Mouse (Mus musculus): Measurements from ENCODE around the gene Spata16. TPM values are rescaled to one million over a fixed set of nuclear protein-coding genes. Genes with fewer than 3 reads are reported as not detected.
A peak's percentile ranks its signal among the peaks of the same experiment; 100 is the strongest.

The Spata16 gene
- polyA plus RNA-seq, 1 experiment from 2014 or later: not detected

- H3K4me1 ChIP-seq (ENCODE audit: control insufficient read depth, insufficient read depth, low read length): 0 out of 2 replicates have a peak, but pooled peaks cover 2% of the 10 kb centered on the region
- no peaks in the 10 kb centered on the region for H3K9me3 ChIP-seq (ENCODE audit: control insufficient read depth, low read length)
- no peak for ATAC-seq (ENCODE audit: low read depth)
- no peaks in the 10 kb centered on the region for H3K27me3 ChIP-seq (replicated peaks; ENCODE audit: control insufficient read depth, insufficient read depth, low read length)
- no peak overlapping the region for H3K4me3 ChIP-seq (ENCODE audit: low read depth, low read length)
- 76% methylated on average over 5 of the region's 5 CpGs for WGBS
- no peak overlapping the region for H3K9ac ChIP-seq (ENCODE audit: low read depth, low read length)
- H3K4me2 ChIP-seq (ENCODE audit: low read depth, low read length): no peak overlapping the region
- no peaks in the 10 kb centered on the region for H3K36me3 ChIP-seq (ENCODE audit: control insufficient read depth, insufficient read depth, low read length)
- no peak for DNase-seq (ENCODE audit: low spot score)
- no peak overlapping the region for H3K27ac ChIP-seq (replicated peaks; ENCODE audit: low read depth, low read length)
Observed at GRCm38 (mm10) chr3:26923391-26923790, 286.0 kb downstream of the Spata16 start.

DNA sequence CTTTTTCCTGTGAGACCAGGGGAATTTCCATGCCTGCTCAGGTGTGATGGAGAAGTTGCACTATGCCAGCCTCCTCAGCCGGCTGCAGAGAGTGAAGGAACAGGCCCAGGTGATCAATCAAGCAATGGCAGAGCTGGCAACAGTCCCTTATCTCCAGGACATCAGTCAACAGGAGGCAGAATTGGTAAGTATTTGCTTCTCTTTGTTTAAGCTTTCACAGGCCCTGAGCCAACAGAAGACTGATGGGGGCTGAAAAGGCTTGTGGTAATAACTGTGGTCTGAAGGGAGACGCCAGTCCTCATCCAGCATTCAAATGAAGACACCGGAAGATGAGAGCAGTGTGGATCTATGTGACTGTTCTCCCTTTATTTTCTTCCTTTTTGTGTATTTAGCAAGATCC lies 286.8 kb downstream of the Spata16 start:
- no peaks in the 10 kb centered on the region for H3K9me3 ChIP-seq (ENCODE audit: control insufficient read depth, low read length)
- H3K4me2 ChIP-seq (ENCODE audit: low read depth, low read length): no peak overlapping the region
- no peaks in the 10 kb centered on the region for H3K27me3 ChIP-seq (replicated peaks; ENCODE audit: control insufficient read depth, insufficient read depth, low read length)
- H3K36me3 ChIP-seq (ENCODE audit: control insufficient read depth, insufficient read depth, low read length): no peaks in the 10 kb centered on the region
- whole genome bisulfite sequencing: 54% methylated on average over 3 of the region's 3 CpGs
- 0 out of 2 replicates have a peak, but pooled peaks cover 2% of the 10 kb centered on the region for H3K4me1 ChIP-seq (ENCODE audit: control insufficient read depth, insufficient read depth, low read length)
- no peak for DNase-seq (ENCODE audit: low spot score)
- no peak for ATAC-seq (ENCODE audit: low read depth)
- no peak overlapping the region for H3K4me3 ChIP-seq (ENCODE audit: low read depth, low read length)
- H3K27ac ChIP-seq (replicated peaks; ENCODE audit: low read depth, low read length): no peak overlapping the region
- no peak overlapping the region for H3K9ac ChIP-seq (ENCODE audit: low read depth, low read length)

- no peak overlapping the region for H3K27ac ChIP-seq (replicated peaks; ENCODE audit: low read depth, low read length)
- no peak overlapping the region for H3K9ac ChIP-seq (ENCODE audit: low read depth, low read length)
- no peaks in the 10 kb centered on the region for H3K4me1 ChIP-seq (ENCODE audit: control insufficient read depth, insufficient read depth, low read length)
- DNase-seq (ENCODE audit: low spot score) (no peak), ATAC-seq (ENCODE audit: low read depth) (no peak)
- H3K4me2 ChIP-seq (ENCODE audit: low read depth, low read length): no peak overlapping the region
- H3K4me3 ChIP-seq (ENCODE audit: low read depth, low read length): no peak overlapping the region
- 86% methylated on average over 3 of the region's 3 CpGs for WGBS
- no peaks in the 10 kb centered on the region for H3K27me3 ChIP-seq (replicated peaks; ENCODE audit: control insufficient read depth, insufficient read depth, low read length)
- no peaks in the 10 kb centered on the region for H3K36me3 ChIP-seq (ENCODE audit: control insufficient read depth, insufficient read depth, low read length)
- H3K9me3 ChIP-seq (ENCODE audit: control insufficient read depth, low read length): no peaks in the 10 kb centered on the region
Observed at GRCm38 (mm10) chr3:26933079-26933478, 295.7 kb downstream of the Spata16 start.

DNA sequence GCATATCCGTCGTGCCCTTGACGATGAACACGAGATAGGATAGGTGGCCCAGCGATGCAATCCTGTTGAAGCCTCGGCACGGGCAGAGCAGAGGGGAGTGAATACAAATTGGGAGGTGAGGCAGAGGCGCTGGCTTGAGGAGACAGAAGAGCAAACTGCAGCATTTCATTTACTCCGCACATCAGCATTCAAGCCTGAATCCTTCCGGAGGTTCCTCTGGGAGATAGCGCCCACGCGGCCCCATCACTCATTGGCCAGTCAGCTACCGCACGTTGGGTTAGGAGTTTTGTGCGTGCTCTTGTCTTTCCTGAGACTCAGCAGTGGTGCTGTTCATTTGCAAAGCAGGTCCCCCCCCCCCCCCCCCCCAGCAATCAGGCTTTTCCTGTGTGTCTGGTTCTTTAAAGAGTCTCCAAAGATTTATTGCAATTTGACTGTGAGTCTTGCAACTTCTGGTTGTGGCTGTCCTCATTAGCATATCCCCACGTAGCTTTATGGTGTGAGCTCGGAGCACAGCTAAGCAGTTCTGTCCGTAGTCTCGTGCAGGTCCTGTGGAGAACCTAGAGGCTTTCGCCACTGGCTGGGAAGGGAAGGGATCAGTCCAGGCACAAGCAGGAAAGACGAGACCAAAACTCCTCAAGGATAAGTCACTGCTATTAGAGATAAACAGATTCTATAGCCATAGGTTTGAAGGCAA lies 299.6 kb downstream of the Spata16 start:
- H3K4me1 ChIP-seq (ENCODE audit: control insufficient read depth, insufficient read depth, low read length): no peaks in the 10 kb centered on the region
- no peaks in the 10 kb centered on the region for H3K9me3 ChIP-seq (ENCODE audit: control insufficient read depth, low read length)
- DNase-seq (ENCODE audit: low spot score) (no peak), ATAC-seq (ENCODE audit: low read depth) (no peak)
- no peaks in the 10 kb centered on the region for H3K27me3 ChIP-seq (replicated peaks; ENCODE audit: control insufficient read depth, insufficient read depth, low read length)
- no peaks in the 10 kb centered on the region for H3K36me3 ChIP-seq (ENCODE audit: control insufficient read depth, insufficient read depth, low read length)
- no peak overlapping the region for H3K27ac ChIP-seq (replicated peaks; ENCODE audit: low read depth, low read length)
- no peak overlapping the region for H3K4me3 ChIP-seq (ENCODE audit: low read depth, low read length)
- no peak overlapping the region for H3K9ac ChIP-seq (ENCODE audit: low read depth, low read length)
- 76% methylated on average over 22 of the region's 22 CpGs for WGBS
- no peak overlapping the region for H3K4me2 ChIP-seq (ENCODE audit: low read depth, low read length)

DNA sequence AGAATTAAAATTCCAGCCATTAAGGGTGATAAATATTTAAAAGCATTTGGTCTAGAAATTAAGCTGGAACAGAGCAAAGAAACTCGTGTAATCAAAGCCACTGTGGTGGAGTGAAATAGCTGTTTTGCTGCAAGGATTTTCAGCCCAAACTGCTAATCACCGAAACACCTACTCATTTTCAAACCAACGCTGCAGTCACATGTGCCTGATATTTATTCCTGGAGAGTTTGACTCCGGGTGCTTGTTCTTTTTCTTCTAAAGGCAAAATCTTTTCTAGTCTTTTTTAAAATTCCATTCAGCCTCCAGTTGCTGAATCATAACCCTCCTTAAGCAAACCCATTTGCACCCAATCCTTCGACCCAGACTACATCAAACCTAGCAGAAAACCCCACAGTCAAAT lies 329.4 kb downstream of the Spata16 start:
- DNase-seq (ENCODE audit: low spot score): no peak
- WGBS: 79% methylated on average over 5 of the region's 5 CpGs
- no peak for ATAC-seq (ENCODE audit: low read depth)
- Histone ChIP-seq H3K4me2 (ENCODE audit: low read depth, low read length) (no peak overlapping the region), H3K4me3 (ENCODE audit: low read depth, low read length) (no peak overlapping the region), H3K9ac (ENCODE audit: low read depth, low read length) (no peak overlapping the region), H3K27ac (replicated peaks; ENCODE audit: low read depth, low read length) (no peak overlapping the region), H3K27me3 (replicated peaks; ENCODE audit: control insufficient read depth, insufficient read depth, low read length) (no peaks in the 10 kb centered on the region), H3K4me1 (ENCODE audit: control insufficient read depth, insufficient read depth, low read length) (no peaks in the 10 kb centered on the region), H3K36me3 (ENCODE audit: control insufficient read depth, insufficient read depth, low read length) (no peaks in the 10 kb centered on the region), H3K9me3 (ENCODE audit: control insufficient read depth, low read length) (no peaks in the 10 kb centered on the region)

DNA sequence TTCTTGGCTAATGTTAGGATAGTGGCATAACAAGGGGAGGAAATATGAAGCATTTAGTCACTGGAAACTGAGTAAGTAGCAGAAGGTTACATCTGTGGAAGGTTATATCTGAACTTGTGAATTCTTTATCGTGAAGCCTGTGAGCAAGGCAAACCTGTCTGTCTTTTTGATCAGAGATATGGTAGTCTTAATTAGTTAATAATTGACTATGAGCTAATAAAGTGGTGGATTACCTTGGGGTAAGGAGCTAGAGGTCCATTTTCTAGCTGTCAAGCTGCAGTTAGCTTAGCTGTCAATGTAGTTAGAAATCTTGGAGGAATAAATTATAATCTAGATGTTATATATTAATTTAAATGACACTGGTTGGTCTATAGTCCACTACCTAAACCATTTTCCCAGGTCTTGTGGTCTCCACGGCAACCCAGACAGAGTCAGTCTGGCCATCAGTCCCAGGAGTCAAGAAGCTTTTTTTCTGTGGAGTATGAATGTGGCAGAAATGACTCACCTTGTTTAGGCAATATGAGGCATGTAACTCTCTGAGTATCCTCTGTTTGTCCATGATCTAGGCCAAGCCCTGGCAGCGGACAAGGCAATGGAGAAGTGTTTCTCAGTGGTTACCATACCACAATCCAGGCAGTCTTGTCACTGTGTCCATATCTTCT lies 331.6 kb downstream of the Spata16 start:
- Histone ChIP-seq H3K27ac (replicated peaks; ENCODE audit: low read depth, low read length) (no peak overlapping the region), H3K9ac (ENCODE audit: low read depth, low read length) (no peak overlapping the region), H3K4me1 (ENCODE audit: control insufficient read depth, insufficient read depth, low read length) (no peaks in the 10 kb centered on the region), H3K9me3 (ENCODE audit: control insufficient read depth, low read length) (no peaks in the 10 kb centered on the region), H3K4me3 (ENCODE audit: low read depth, low read length) (no peak overlapping the region), H3K27me3 (replicated peaks; ENCODE audit: control insufficient read depth, insufficient read depth, low read length) (no peaks in the 10 kb centered on the region), H3K36me3 (ENCODE audit: control insufficient read depth, insufficient read depth, low read length) (no peaks in the 10 kb centered on the region), H3K4me2 (ENCODE audit: low read depth, low read length) (no peak overlapping the region)
- ATAC-seq (ENCODE audit: low read depth) (no peak), DNase-seq (ENCODE audit: low spot score) (no peak)
- 91% methylated on average over 3 of the region's 3 CpGs for WGBS

DNA sequence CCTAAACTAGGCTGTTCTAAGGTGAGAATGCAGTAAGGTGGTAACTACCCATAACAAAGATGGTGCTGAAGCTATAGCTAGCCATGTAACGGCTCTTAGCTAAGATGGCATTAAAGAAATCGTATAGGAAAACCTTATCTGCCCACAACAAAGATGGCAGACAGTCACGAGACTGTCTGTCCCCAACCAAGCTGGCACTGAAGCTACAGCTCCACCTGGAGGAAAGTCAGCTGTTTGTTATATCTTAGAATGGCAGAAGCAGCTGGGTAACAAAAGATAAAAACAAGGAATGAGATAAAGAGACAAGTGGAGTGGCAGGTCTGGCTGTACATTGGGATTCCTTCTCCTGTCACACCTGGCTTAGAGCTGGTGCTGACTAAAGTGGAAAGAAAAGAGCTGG lies 333.1 kb downstream of the Spata16 start:
- Histone ChIP-seq H3K27ac (replicated peaks; ENCODE audit: low read depth, low read length) (no peak overlapping the region), H3K9ac (ENCODE audit: low read depth, low read length) (no peak overlapping the region), H3K4me2 (ENCODE audit: low read depth, low read length) (no peak overlapping the region), H3K9me3 (ENCODE audit: control insufficient read depth, low read length) (no peaks in the 10 kb centered on the region), H3K4me1 (ENCODE audit: control insufficient read depth, insufficient read depth, low read length) (no peaks in the 10 kb centered on the region), H3K4me3 (ENCODE audit: low read depth, low read length) (no peak overlapping the region), H3K36me3 (ENCODE audit: control insufficient read depth, insufficient read depth, low read length) (no peaks in the 10 kb centered on the region), H3K27me3 (replicated peaks; ENCODE audit: control insufficient read depth, insufficient read depth, low read length) (no peaks in the 10 kb centered on the region)
- no peak for ATAC-seq (ENCODE audit: low read depth)
- no peak for DNase-seq (ENCODE audit: low spot score)
- WGBS: 81% methylated on average over 3 of the region's 3 CpGs

DNA sequence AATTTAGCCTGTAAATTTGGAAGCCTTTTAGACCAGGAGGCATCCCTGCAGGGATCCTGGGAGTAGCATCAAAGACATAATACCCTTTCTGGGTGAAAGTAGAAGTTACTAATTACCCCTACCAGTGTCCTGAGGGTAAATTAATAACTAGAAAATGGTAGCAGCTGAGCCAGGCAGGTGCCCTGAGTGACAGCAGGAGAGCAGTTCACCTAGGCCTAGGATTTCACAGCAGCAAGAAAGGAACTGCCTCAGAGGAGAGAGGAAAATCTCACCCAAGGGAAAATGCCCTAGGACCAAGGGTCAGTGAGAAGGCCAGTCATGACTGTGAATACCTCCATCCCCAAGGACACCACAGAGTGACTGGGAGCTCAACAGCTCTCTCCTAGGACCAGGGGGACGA lies 333.9 kb downstream of the Spata16 start:
- Histone ChIP-seq H3K9ac (ENCODE audit: low read depth, low read length) (no peak overlapping the region), H3K27me3 (replicated peaks; ENCODE audit: control insufficient read depth, insufficient read depth, low read length) (no peaks in the 10 kb centered on the region), H3K27ac (replicated peaks; ENCODE audit: low read depth, low read length) (no peak overlapping the region), H3K4me3 (ENCODE audit: low read depth, low read length) (no peak overlapping the region), H3K4me2 (ENCODE audit: low read depth, low read length) (no peak overlapping the region), H3K36me3 (ENCODE audit: control insufficient read depth, insufficient read depth, low read length) (no peaks in the 10 kb centered on the region), H3K9me3 (ENCODE audit: control insufficient read depth, low read length) (no peaks in the 10 kb centered on the region), H3K4me1 (ENCODE audit: control insufficient read depth, insufficient read depth, low read length) (no peaks in the 10 kb centered on the region)
- DNase-seq (ENCODE audit: low spot score) (no peak), ATAC-seq (ENCODE audit: low read depth) (no peak)
- WGBS: 46% methylated on average over 1 of the region's 1 CpGs

- peak; percentile 57 for DNase-seq (ENCODE audit: low spot score)
- H3K9ac ChIP-seq (ENCODE audit: low read depth, low read length): no peak overlapping the region
- H3K27ac ChIP-seq (replicated peaks; ENCODE audit: low read depth, low read length): no peak overlapping the region
- H3K9me3 ChIP-seq (ENCODE audit: control insufficient read depth, low read length): no peaks in the 10 kb centered on the region
- no peak for ATAC-seq (ENCODE audit: low read depth)
- WGBS: 0% methylated on average over 1 of the region's 1 CpGs
- no peak overlapping the region for H3K4me2 ChIP-seq (ENCODE audit: low read depth, low read length)
- H3K36me3 ChIP-seq (ENCODE audit: control insufficient read depth, insufficient read depth, low read length): no peaks in the 10 kb centered on the region
- no peaks in the 10 kb centered on the region for H3K4me1 ChIP-seq (ENCODE audit: control insufficient read depth, insufficient read depth, low read length)
- no peaks in the 10 kb centered on the region for H3K27me3 ChIP-seq (replicated peaks; ENCODE audit: control insufficient read depth, insufficient read depth, low read length)
- H3K4me3 ChIP-seq (ENCODE audit: low read depth, low read length): no peak overlapping the region
Observed at GRCm38 (mm10) chr3:26972105-26972504, 334.7 kb downstream of the Spata16 start.

Data from embryonic facial prominence, embryonic 14.5 days (tissue).